Mouse (Mus musculus) forebrain, embryonic 11.5 days (tissue): ENCODE data around the gene Myct1. TPM values are rescaled to one million over a fixed set of nuclear protein-coding genes. Genes with fewer than 3 reads are reported as not detected.

Experiments used
- ATAC-seq: fragments of 200-750 bp; cut with Nextera tagmentation; replicated peaks from 2 replicates; pipeline ENCODE4 v1.8.0; 2017; ENCODE audit warnings: moderate TSS enrichment; ENCODE audit not compliant: low FRiP score
- DNase-seq: peaks from one replicate; pipeline ENCODE4 v3.0.0-alpha.2; 2017; ENCODE audit warnings: low spot score
- H3K27ac ChIP-seq: fragments of 300-500 bp; sonication (generic); 2 replicates; pipeline ENCODE4 v1.5.1; 2014; ENCODE audit warnings: low read depth, low read length
- H3K27me3 ChIP-seq: fragments of 300-500 bp; sonication (generic); 2 replicates; pipeline ENCODE4 v1.6.1; 2014; ENCODE audit warnings: mild to moderate bottlenecking, low read length, mixed read lengths; ENCODE audit not compliant: control insufficient read depth, insufficient read depth
- H3K36me3 ChIP-seq: fragments of 300-500 bp; sonication (generic); 2 replicates; pipeline ENCODE4 v1.6.1; 2014; ENCODE audit warnings: mild to moderate bottlenecking, low read length, moderate library complexity, mixed read lengths; ENCODE audit not compliant: control insufficient read depth, insufficient read depth
- H3K4me1 ChIP-seq: fragments of 300-500 bp; sonication (generic); replicated peaks from 2 replicates; pipeline ENCODE4 v1.6.1; 2014; ENCODE audit warnings: low read length, mixed read lengths; ENCODE audit not compliant: control insufficient read depth, insufficient read depth
- H3K4me2 ChIP-seq: fragments of 300-500 bp; sonication (generic); 2 replicates; pipeline ENCODE4 v1.6.1; 2014; ENCODE audit warnings: low read depth, mild to moderate bottlenecking, low read length, moderate library complexity, mixed read lengths; ENCODE audit not compliant: severe bottlenecking
- H3K4me3 ChIP-seq: fragments of 300-500 bp; sonication (generic); 2 replicates; pipeline ENCODE4 v1.5.1; 2014; ENCODE audit warnings: low read depth, low read length
- H3K9ac ChIP-seq: fragments of 300-500 bp; sonication (generic); 2 replicates; pipeline ENCODE4 v1.6.1; 2014; ENCODE audit warnings: low read length
- H3K9me3 ChIP-seq: fragments of 300-500 bp; sonication (generic); 2 replicates; pipeline ENCODE4 v1.6.1; 2016; ENCODE audit warnings: low read length, mixed read lengths; ENCODE audit not compliant: control insufficient read depth
- WGBS: fragments of 180-500 bp; shearing (Covaris S2); extraction: QIAGEN DNeasy Blood & Tissue Kit; methylation state at CpG from one replicate; pipeline ENCODE4 v1.1.7; 2014; 5-methylcytosine and 5-hydroxymethylcytosine counted together
- polyA plus RNA-seq: library from polyadenylated mRNA; unstranded; fragments of >200 nt; fragmentation: Nextera tagmentation; extraction: Ambion mirVana; gene quantifications from 2 replicates; pipeline ENCODE4 v1.2.1, GENCODE M21; 2014

The Myct1 gene
- polyA plus RNA-seq, 1 experiment from 2014 or later: 2.2 TPM

GRCm38 (mm10) chr10:5596559-5596958, 3.0 kb downstream of the Myct1 start:
- no peak overlapping the region for H3K4me2 ChIP-seq
- H3K9me3 ChIP-seq: no peaks in the 10 kb centered on the region
- DNase-seq (no peak), ATAC-seq (no peak)
- no peak overlapping the region for H3K4me3 ChIP-seq
- WGBS: 75% methylated on average over 6 of the region's 6 CpGs
- no peaks in the 10 kb centered on the region for H3K4me1 ChIP-seq
- H3K27me3 ChIP-seq: no peaks in the 10 kb centered on the region
- H3K9ac ChIP-seq: no peak overlapping the region
- H3K27ac ChIP-seq: no peak overlapping the region
- no peaks in the 10 kb centered on the region for H3K36me3 ChIP-seq

- no peak overlapping the region for H3K4me3 ChIP-seq
- 28% methylated on average over 7 of the region's 7 CpGs for WGBS
- ATAC-seq: peak; percentile 82
- DNase-seq: peak; percentile 62
- no peak overlapping the region for H3K4me2 ChIP-seq
- H3K36me3 ChIP-seq: no peaks in the 10 kb centered on the region
- H3K27ac ChIP-seq: no peak overlapping the region
- no peaks in the 10 kb centered on the region for H3K27me3 ChIP-seq
- H3K9me3 ChIP-seq: no peaks in the 10 kb centered on the region
- H3K4me1 ChIP-seq: no peaks in the 10 kb centered on the region
- no peak overlapping the region for H3K9ac ChIP-seq
These were observed 6.5 kb downstream of the Myct1 start for GRCm38 (mm10) chr10:5600123-5600522.

- no peak for DNase-seq
- H3K4me3 ChIP-seq: no peak overlapping the region
- WGBS: 94% methylated on average over 10 of the region's 10 CpGs
- no peaks in the 10 kb centered on the region for H3K4me1 ChIP-seq
- no peak overlapping the region for H3K27ac ChIP-seq
- no peaks in the 10 kb centered on the region for H3K9me3 ChIP-seq
- no peak overlapping the region for H3K4me2 ChIP-seq
- no peak overlapping the region for H3K9ac ChIP-seq
- no peak for ATAC-seq
- H3K27me3 ChIP-seq: no peaks in the 10 kb centered on the region
- no peaks in the 10 kb centered on the region for H3K36me3 ChIP-seq
These were observed 9.9 kb downstream of the Myct1 start for GRCm38 (mm10) chr10:5603512-5603911.

GRCm38 (mm10) chr10:5604371-5604770, 10.8 kb downstream of the Myct1 start:
- Histone ChIP-seq H3K27me3 (no peaks in the 10 kb centered on the region), H3K4me2 (no peak overlapping the region), H3K9ac (no peak overlapping the region), H3K4me3 (no peak overlapping the region), H3K27ac (no peak overlapping the region), H3K4me1 (no peaks in the 10 kb centered on the region), H3K36me3 (no peaks in the 10 kb centered on the region), H3K9me3 (no peaks in the 10 kb centered on the region)
- no peak for DNase-seq
- no peak for ATAC-seq
- WGBS: 92% methylated on average over 13 of the region's 13 CpGs

- no peak for DNase-seq
- Histone ChIP-seq H3K4me3 (no peak overlapping the region), H3K27me3 (no peaks in the 10 kb centered on the region), H3K4me1 (no peaks in the 10 kb centered on the region), H3K9ac (no peak overlapping the region), H3K36me3 (no peaks in the 10 kb centered on the region), H3K4me2 (no peak overlapping the region), H3K27ac (no peak overlapping the region), H3K9me3 (no peaks in the 10 kb centered on the region)
- no peak for ATAC-seq
- 82% methylated on average over 3 of the region's 3 CpGs for WGBS
These were observed 15.3 kb downstream of the Myct1 start for GRCm38 (mm10) chr10:5608874-5609273.

- 74% methylated on average over 13 of the region's 13 CpGs for WGBS
- no peak overlapping the region for H3K27ac ChIP-seq
- no peaks in the 10 kb centered on the region for H3K27me3 ChIP-seq
- DNase-seq: no peak
- no peaks in the 10 kb centered on the region for H3K9me3 ChIP-seq
- no peak overlapping the region for H3K4me3 ChIP-seq
- H3K9ac ChIP-seq: no peak overlapping the region
- no peak for ATAC-seq
- H3K4me1 ChIP-seq: no peaks in the 10 kb centered on the region
- no peak overlapping the region for H3K4me2 ChIP-seq
- H3K36me3 ChIP-seq: no peaks in the 10 kb centered on the region
These were observed 21.8 kb downstream of the Myct1 start for GRCm38 (mm10) chr10:5615186-5616040.

GRCm38 (mm10) chr10:5626268-5626667, 32.7 kb downstream of the Myct1 start:
- no peak overlapping the region for H3K27ac ChIP-seq
- H3K36me3 ChIP-seq: no peaks in the 10 kb centered on the region
- no peak overlapping the region for H3K9ac ChIP-seq
- no peaks in the 10 kb centered on the region for H3K27me3 ChIP-seq
- DNase-seq: no peak
- 78% methylated on average over 5 of the region's 5 CpGs for WGBS
- H3K4me2 ChIP-seq: no peak overlapping the region
- H3K4me3 ChIP-seq: no peak overlapping the region
- no peaks in the 10 kb centered on the region for H3K9me3 ChIP-seq
- H3K4me1 ChIP-seq: no peaks in the 10 kb centered on the region
- no peak for ATAC-seq

- DNase-seq (no peak), ATAC-seq (no peak)
- no peaks in the 10 kb centered on the region for H3K27me3 ChIP-seq
These were observed 40.2 kb downstream of the Myct1 start for GRCm38 (mm10) chr10:5633672-5634200.

GRCm38 (mm10) chr10:5634336-5634735, 40.8 kb downstream of the Myct1 start:
- WGBS: 45% methylated on average over 1 of the region's 1 CpGs
- no peak overlapping the region for H3K4me2 ChIP-seq

More at GRCm38 (mm10) chr10:5633672-5634200, 40.2 kb downstream of the Myct1 start:
- H3K9ac ChIP-seq: no peak overlapping the region
- no peak overlapping the region for H3K4me3 ChIP-seq
- no peaks in the 10 kb centered on the region for H3K9me3 ChIP-seq
- no peak overlapping the region for H3K27ac ChIP-seq
- H3K4me1 ChIP-seq: no peaks in the 10 kb centered on the region
- H3K4me2 ChIP-seq: no peak overlapping the region
- WGBS: 86% methylated on average over 4 of the region's 4 CpGs
- H3K36me3 ChIP-seq: no peaks in the 10 kb centered on the region

More at GRCm38 (mm10) chr10:5634336-5634735, 40.8 kb downstream of the Myct1 start:
- no peak for ATAC-seq
- no peaks in the 10 kb centered on the region for H3K36me3 ChIP-seq
- DNase-seq: no peak
- no peak overlapping the region for H3K27ac ChIP-seq
- H3K4me3 ChIP-seq: no peak overlapping the region
- no peaks in the 10 kb centered on the region for H3K4me1 ChIP-seq
- H3K9me3 ChIP-seq: no peaks in the 10 kb centered on the region
- H3K27me3 ChIP-seq: no peaks in the 10 kb centered on the region
- H3K9ac ChIP-seq: no peak overlapping the region
